Mouse (Mus musculus): ENCODE results near the gene Il31. TPM values are rescaled to one million over a fixed set of nuclear protein-coding genes. Genes with fewer than 3 reads are reported as not detected.

The Il31 gene
- polyA plus RNA-seq, 1 experiment from 2014 or later, result not detected

DNA sequence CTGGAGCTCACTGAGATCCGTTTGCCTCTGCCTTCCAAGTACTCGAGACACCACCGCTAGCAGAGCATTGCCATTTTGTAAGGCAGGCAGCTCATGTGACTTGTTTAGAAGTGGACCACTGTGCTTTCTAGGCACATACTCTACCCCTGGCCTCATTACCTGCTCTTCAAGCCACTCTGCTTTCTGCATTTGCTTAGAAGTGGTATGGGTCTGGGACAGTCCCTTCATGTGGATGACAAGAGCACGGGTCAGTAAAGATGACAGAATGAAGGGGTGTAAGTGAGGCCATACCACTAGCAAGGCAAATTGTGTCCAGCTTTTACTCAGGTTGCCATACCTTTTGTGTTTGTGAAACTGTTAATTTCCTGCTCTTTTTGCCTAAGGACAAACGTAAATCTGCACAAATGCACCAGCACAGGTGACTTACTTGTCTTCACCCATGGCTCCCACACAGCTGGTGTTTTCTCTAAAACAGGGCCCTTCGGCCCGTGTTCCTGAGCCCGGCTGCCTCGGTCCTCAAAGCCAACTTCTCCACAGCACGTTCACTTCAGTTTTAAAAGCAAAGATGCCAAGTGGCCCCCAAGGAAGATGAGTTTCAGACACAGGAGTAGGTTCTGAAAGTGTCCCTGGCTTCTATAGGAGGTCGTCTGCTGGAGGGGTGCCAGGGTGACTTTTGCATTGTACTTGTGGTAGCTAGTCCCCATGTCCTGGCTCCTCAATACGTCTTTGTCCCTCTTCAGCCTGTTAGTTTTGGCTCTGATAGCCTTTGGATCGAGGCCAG, 57.6 kb downstream of the Il31 start:
- H3K4me1 ChIP-seq (ENCODE audit: control insufficient read depth, insufficient read depth, low read length), result peaks cover 18% of the 10 kb centered on the region
- H3K36me3 ChIP-seq (ENCODE audit: control insufficient read depth, insufficient read depth, low read length), result no peaks in the 10 kb centered on the region
- ATAC-seq, result no peak
- no peak overlapping the region for H3K4me3 ChIP-seq (ENCODE audit: low read length)
- WGBS, result 68% methylated on average over 13 of the region's 13 CpGs
- no peaks in the 10 kb centered on the region for H3K27me3 ChIP-seq (replicated peaks; ENCODE audit: control insufficient read depth, insufficient read depth, low read length)
- H3K27ac ChIP-seq (ENCODE audit: low read length), result peak overlapping the region; percentile 39
- no peak overlapping the region for H3K4me2 ChIP-seq (ENCODE audit: low read depth, low read length)
- 0 out of 2 replicates have a peak, but pooled peaks cover under 1% of the 10 kb centered on the region for H3K9me3 ChIP-seq (ENCODE audit: control insufficient read depth, low read length)
- H3K9ac ChIP-seq (ENCODE audit: low read depth, low read length), result no peak overlapping the region

Small RNA genes within 50 kb of the gene (microRNA-seq; reads per million reads assigned to microRNA genes)
- gene Mir7647, result not detected

Other genes starting within 250 kb of the Il31 start
- gene Wdr66, start 237.4 kb downstream of the Il31 start, polyA plus RNA-seq (2015; fragmentation: Nextera tagmentation; extraction: Ambion mirVana), result 0.40 and 0.50 TPM in 2 replicates
- 12.8 and 13.0 TPM in 2 replicates for gene Bcl7a, start 145.7 kb downstream of the Il31 start, polyA plus RNA-seq (2015; fragmentation: Nextera tagmentation; extraction: Ambion mirVana)
- 16.6 and 21.0 TPM in 2 replicates for gene Mlxip, start 94.7 kb downstream of the Il31 start, polyA plus RNA-seq (2015; fragmentation: Nextera tagmentation; extraction: Ambion mirVana)
- gene Lrrc43, start 184 bp downstream of the Il31 start, polyA plus RNA-seq (2015; fragmentation: Nextera tagmentation; extraction: Ambion mirVana), result not detected in 2 replicates
- 0.13 and 0.49 TPM in 2 replicates for gene B3gnt4, start 21.0 kb upstream of the Il31 start, polyA plus RNA-seq (2015; fragmentation: Nextera tagmentation; extraction: Ambion mirVana)
- 87.7 and 89.7 TPM in 2 replicates for gene Diablo, start 34.7 kb upstream of the Il31 start, polyA plus RNA-seq (2015; fragmentation: Nextera tagmentation; extraction: Ambion mirVana)
- 10.0 and 11.2 TPM in 2 replicates for gene Gm49027, start 36.0 kb upstream of the Il31 start, polyA plus RNA-seq (2015; fragmentation: Nextera tagmentation; extraction: Ambion mirVana)
- gene Vps33a, start 83.5 kb upstream of the Il31 start, polyA plus RNA-seq (2015; fragmentation: Nextera tagmentation; extraction: Ambion mirVana), result 31.6 and 33.5 TPM in 2 replicates
- gene Clip1, start 195.1 kb upstream of the Il31 start, polyA plus RNA-seq (2015; fragmentation: Nextera tagmentation; extraction: Ambion mirVana), result 20.6 and 23.7 TPM in 2 replicates
- 50.9 and 54.8 TPM in 2 replicates for gene Zcchc8, start 231.6 kb upstream of the Il31 start, polyA plus RNA-seq (2015; fragmentation: Nextera tagmentation; extraction: Ambion mirVana)

Data from intestine, embryonic 16.5 days (tissue).